Mouse (Mus musculus) liver, embryonic 14.5 days (tissue): ENCODE measurements around the gene Ercc6l2. TPM values are rescaled to one million over a fixed set of nuclear protein-coding genes. Genes with fewer than 3 reads are reported as not detected.

Source experiments
- ATAC-seq: fragments of 200-750 bp; cut with Nextera tagmentation; 2 replicates; pipeline ENCODE4 v1.8.0; 2017; ENCODE audit warnings: moderate number of reproducible peaks, mild to moderate bottlenecking, moderate library complexity; ENCODE audit not compliant: insufficient read depth
- DNase-seq, 3 experiments: peaks; one replicate each; pipeline ENCODE4 v3.0.0-alpha.2; 2012 to 2013; ENCODE audit warnings: low read depth in 3 of 3, low spot score in 3 of 3
- H3K27ac ChIP-seq: fragments of 300-500 bp; sonication (generic); 2 replicates; pipeline ENCODE4 v1.5.1; 2014; ENCODE audit warnings: moderate library complexity, mild to moderate bottlenecking, control low read depth, inconsistent platforms
- H3K27me3 ChIP-seq: fragments of 300-500 bp; sonication (generic); 2 replicates; pipeline ENCODE4 v1.6.1; 2014; ENCODE audit warnings: mild to moderate bottlenecking, low read length, moderate library complexity; ENCODE audit not compliant: control insufficient read depth, insufficient read depth
- H3K36me3 ChIP-seq: fragments of 300-500 bp; sonication (generic); replicated peaks from 2 replicates; pipeline ENCODE4 v1.6.1; 2014; ENCODE audit warnings: low read depth; ENCODE audit not compliant: control insufficient read depth, insufficient read depth
- H3K4me1 ChIP-seq, 2 experiments: fragments of 200-500 bp in 1 of 2; fragments of 300-500 bp in 1 of 2; sonication (generic) in 1 of 2; replicated peaks; 2 replicates each; pipeline ENCODE4 v1.6.1; 2012 to 2014; ENCODE audit warnings: antibody characterized with exemption in 1 of 2, inconsistent platforms in 1 of 2, low read length in 1 of 2; ENCODE audit not compliant: control insufficient read depth in 2 of 2, insufficient read depth in 2 of 2
- H3K4me2 ChIP-seq: fragments of 300-500 bp; sonication (generic); 2 replicates; pipeline ENCODE4 v1.6.1; 2014; ENCODE audit warnings: low read depth, mild to moderate bottlenecking, control low read depth, moderate library complexity
- H3K4me3 ChIP-seq, 2 experiments: fragments of 200-500 bp in 1 of 2; fragments of 300-500 bp in 1 of 2; sonication (generic) in 1 of 2; 2 replicates each; pipeline ENCODE4 v1.5.1; 2012 to 2014; ENCODE audit warnings: low read depth in 2 of 2, low read length in 2 of 2, mild to moderate bottlenecking in 2 of 2, control low read depth in 1 of 2, inconsistent platforms in 1 of 2, moderate library complexity in 1 of 2; ENCODE audit not compliant: insufficient read depth in 1 of 2
- H3K9ac ChIP-seq: fragments of 300-500 bp; sonication (generic); replicated peaks from 2 replicates; pipeline ENCODE4 v1.6.1; 2014; ENCODE audit warnings: mild to moderate bottlenecking, control low read depth, moderate library complexity
- H3K9me3 ChIP-seq: fragments of 300-500 bp; sonication (generic); 2 replicates; pipeline ENCODE4 v1.6.1; 2016; ENCODE audit warnings: low read length, mixed read lengths; ENCODE audit not compliant: control insufficient read depth
- CTCF ChIP-seq: IDR thresholded peaks from 2 replicates; pipeline ENCODE4 v1.5.1; 2016; ENCODE audit warnings: antibody characterized with exemption, low read depth, control low read depth
- EP300 ChIP-seq: IDR thresholded peaks from 2 replicates; pipeline ENCODE4 v1.6.1; 2016; ENCODE audit warnings: antibody characterized with exemption, low read depth
- WGBS: fragments of 180-500 bp; shearing (Covaris S2); extraction: QIAGEN DNeasy Blood & Tissue Kit; methylation state at CpG from one replicate; pipeline ENCODE4 v1.1.7; 2014; ENCODE audit not compliant: insufficient replicate concordance; 5-methylcytosine and 5-hydroxymethylcytosine counted together
- polyA plus RNA-seq, 2 experiments: library from polyadenylated mRNA; depleted of rRNA in 1 of 2; stranded (reverse) in 1 of 2; unstranded in 1 of 2; fragments of >200 nt; fragmentation: Nextera tagmentation in 1 of 2; extraction: Ambion mirVana in 1 of 2; gene quantifications; 2 replicates each; pipeline versions ENCODE4 v1.2.1 to v1.2.3; 2012 to 2014

Ercc6l2 gene
- polyA plus RNA-seq, 2 experiments = 6.6 to 6.7 TPM

DNA sequence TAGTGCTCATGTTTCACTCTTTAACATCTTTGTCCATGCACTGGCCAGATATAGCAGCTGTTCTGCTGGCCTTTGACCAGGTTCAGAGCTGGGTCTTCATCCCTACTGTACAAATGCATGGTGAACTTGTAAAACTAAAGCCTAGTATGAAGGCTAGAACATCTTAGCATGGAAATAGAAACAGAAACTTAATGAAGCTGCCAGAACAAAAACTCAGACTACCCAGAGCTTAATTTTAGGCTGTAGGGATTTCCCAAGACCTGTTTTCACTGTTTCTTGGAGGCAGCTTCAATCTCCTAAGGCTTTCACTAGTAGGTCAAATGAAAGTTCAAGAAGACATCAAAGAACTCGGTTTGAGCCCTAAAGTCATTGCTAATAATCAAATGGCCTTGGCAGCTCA lies 15.1 kb upstream of the Ercc6l2 start:
- Histone ChIP-seq H3K27ac (no peak overlapping the region), H3K9me3 (no peaks in the 10 kb centered on the region), H3K27me3 (no peaks in the 10 kb centered on the region), H3K4me3 (no peak overlapping the region), H3K9ac (no peak overlapping the region), H3K4me2 (no peak overlapping the region), H3K36me3 (no peaks in the 10 kb centered on the region), H3K4me1 (no peaks in the 10 kb centered on the region)
- ATAC-seq (no peak), DNase-seq (no peak)
- WGBS = 48% methylated on average over 1 of the region's 1 CpGs
- TF ChIP-seq EP300 (no peak), CTCF (no peak)

DNA sequence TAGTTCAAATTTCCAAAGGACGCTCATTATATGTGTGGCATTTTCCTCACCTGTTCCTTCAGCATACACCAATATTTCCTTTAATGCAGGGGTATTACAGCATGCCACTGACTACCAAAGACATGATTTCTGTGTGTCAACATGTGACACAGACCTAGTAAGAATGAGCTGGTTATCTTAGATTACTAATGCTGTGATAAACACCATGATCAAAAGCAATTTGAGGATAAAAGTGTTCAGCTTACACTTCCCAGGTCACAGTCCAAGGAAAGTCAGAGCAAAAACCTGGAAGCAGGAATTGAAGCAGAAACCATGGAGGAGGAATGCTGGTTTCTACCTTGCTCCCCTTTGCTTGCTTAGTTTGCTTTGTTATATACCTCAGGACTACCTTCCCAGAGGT lies 13.8 kb upstream of the Ercc6l2 start:
- no peak overlapping the region for H3K27ac ChIP-seq
- WGBS = 70% methylated on average over 1 of the region's 1 CpGs
- TF ChIP-seq CTCF (no peak), EP300 (no peak)
- H3K36me3 ChIP-seq = no peaks in the 10 kb centered on the region
- ATAC-seq (no peak), DNase-seq (no peak)
- H3K4me3 ChIP-seq = no peak overlapping the region
- no peaks in the 10 kb centered on the region for H3K4me1 ChIP-seq
- no peak overlapping the region for H3K9ac ChIP-seq
- H3K9me3 ChIP-seq = no peaks in the 10 kb centered on the region
- no peak overlapping the region for H3K4me2 ChIP-seq
- no peaks in the 10 kb centered on the region for H3K27me3 ChIP-seq

DNA sequence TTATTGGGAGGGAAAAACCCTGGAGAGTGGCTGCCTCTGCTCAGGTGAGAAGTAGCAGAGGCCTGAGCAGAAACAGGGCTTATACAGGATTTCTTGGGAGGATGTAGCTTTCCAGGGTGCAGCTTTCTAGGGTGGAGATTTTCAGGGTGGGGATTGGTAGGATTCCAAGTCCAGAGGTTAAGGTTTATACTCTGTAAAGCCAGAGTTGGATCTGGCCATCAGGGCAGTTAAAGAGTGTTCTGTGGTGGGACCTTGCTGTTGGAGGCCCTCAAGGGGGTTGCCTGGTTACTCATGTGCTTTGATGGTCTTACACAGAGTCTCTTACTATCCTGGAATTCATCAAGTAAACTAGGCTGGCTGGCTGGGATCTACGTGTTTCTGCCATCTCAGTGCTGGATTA lies 7.8 kb upstream of the Ercc6l2 start:
- H3K4me2 ChIP-seq = no peak overlapping the region
- no peak overlapping the region for H3K4me3 ChIP-seq
- 38% methylated on average over 1 of the region's 1 CpGs for WGBS
- ATAC-seq (no peak), DNase-seq (no peak)
- no peak overlapping the region for H3K9ac ChIP-seq
- H3K36me3 ChIP-seq = no peaks in the 10 kb centered on the region
- no peaks in the 10 kb centered on the region for H3K9me3 ChIP-seq
- TF ChIP-seq CTCF = no peak
- TF ChIP-seq EP300 = no peak
- H3K4me1 ChIP-seq = no peaks in the 10 kb centered on the region
- H3K27me3 ChIP-seq = no peaks in the 10 kb centered on the region
- H3K27ac ChIP-seq = no peak overlapping the region

DNA sequence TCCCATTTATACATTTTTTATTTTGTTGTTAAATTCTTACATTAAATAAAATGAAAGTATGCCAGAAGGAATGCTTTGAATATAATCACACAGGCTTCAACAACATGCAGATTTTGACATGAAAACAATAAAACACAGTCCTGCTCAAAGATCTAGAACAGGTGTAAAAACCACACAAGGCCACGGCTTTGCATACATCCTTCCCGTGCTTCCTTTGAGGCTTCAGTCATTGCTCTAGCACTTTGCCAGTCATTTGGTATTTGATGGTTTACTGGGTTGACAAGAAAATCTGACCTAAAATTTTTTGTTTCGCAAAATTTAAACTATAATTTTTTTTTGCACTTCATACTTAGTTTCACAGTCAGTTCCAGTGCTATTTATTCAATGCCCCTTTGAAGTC lies 7.1 kb upstream of the Ercc6l2 start:
- DNase-seq (no peak), ATAC-seq (no peak)
- Histone ChIP-seq H3K36me3 (no peaks in the 10 kb centered on the region), H3K27ac (no peak overlapping the region), H3K9me3 (no peaks in the 10 kb centered on the region), H3K4me1 (no peaks in the 10 kb centered on the region), H3K27me3 (no peaks in the 10 kb centered on the region), H3K4me3 (no peak overlapping the region), H3K4me2 (no peak overlapping the region), H3K9ac (no peak overlapping the region)
- WGBS = 73% methylated on average over 3 of the region's 3 CpGs
- TF ChIP-seq CTCF (no peak), EP300 (no peak)

DNA sequence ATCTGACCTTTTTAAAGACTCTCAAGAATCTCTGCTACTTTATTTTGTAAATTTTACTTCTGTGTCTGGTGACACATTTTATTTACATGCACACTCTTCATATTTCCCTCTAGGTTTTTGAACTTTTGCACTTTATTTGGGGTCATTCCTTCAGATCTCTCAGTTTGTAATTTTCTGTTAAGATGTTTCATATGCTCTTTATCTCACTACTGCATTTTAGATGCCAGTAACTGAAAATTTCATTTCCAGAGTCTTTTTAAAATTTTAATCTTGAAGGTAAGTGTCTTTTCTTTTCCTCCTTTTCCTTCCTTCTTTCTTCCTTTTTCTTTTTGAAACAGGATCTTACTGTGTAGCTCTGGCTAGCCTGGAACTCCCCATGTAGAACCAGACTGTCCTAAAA lies 3.6 kb upstream of the Ercc6l2 start:
- TF ChIP-seq EP300 (no peak), CTCF (no peak)
- no peaks in the 10 kb centered on the region for H3K27me3 ChIP-seq
- no peaks in the 10 kb centered on the region for H3K36me3 ChIP-seq
- DNase-seq = no peak
- no peak for ATAC-seq
- no peak overlapping the region for H3K4me3 ChIP-seq
- H3K4me2 ChIP-seq = no peak overlapping the region
- no peak overlapping the region for H3K9ac ChIP-seq
- no peaks in the 10 kb centered on the region for H3K9me3 ChIP-seq
- H3K27ac ChIP-seq = no peak overlapping the region
- H3K4me1 ChIP-seq = peaks cover 9 to 13% of the 10 kb centered on the region in 2 experiments

DNA sequence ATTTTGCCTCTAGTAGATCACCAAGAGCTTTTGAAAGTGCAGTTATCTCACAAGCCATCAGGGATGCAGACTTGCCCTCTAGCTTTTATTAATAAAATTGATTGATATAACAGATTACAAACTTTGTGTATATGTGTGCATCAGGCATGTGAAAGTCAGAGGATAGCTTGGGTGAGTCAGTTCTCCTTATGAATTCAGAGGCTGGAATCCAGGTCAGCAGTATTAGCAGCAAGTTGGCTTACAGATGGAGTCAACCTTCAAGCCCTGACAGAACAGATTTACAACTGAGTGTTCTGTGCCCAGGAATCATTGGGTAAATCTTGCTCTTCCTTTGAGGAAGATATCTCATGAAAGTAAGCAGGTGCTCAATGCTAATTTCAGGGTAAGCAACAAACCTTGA lies 891 bp downstream of the Ercc6l2 start:
- peak in 1 of 3 experiments; percentile 7 for DNase-seq
- no peak for ATAC-seq
- no peaks in the 10 kb centered on the region for H3K27me3 ChIP-seq
- H3K27ac ChIP-seq = no peak overlapping the region
- H3K4me2 ChIP-seq = peak overlapping the region; percentile 94
- peak overlapping the region; percentile 63 to 67 for H3K4me3 ChIP-seq
- no peaks in the 10 kb centered on the region for H3K9me3 ChIP-seq
- no peak for TF ChIP-seq CTCF
- no peak for TF ChIP-seq EP300
- H3K36me3 ChIP-seq = no peaks in the 10 kb centered on the region
- H3K4me1 ChIP-seq = peaks cover 9 to 13% of the 10 kb centered on the region in 2 experiments
- H3K9ac ChIP-seq = peak overlapping the region; percentile 76
